Mouse (Mus musculus) liver, postnatal 0 days (tissue): Measurements from ENCODE around the gene Smarca4. TPM values are rescaled to one million over a fixed set of nuclear protein-coding genes. Genes with fewer than 3 reads are reported as not detected.

Experiments used
- ATAC-seq: fragments of 200-750 bp; cut with Nextera tagmentation; 2 replicates; pipeline ENCODE4 v1.8.0; 2017; ENCODE audit warnings: mild to moderate bottlenecking, moderate library complexity
- DNase-seq: peaks from one replicate; pipeline ENCODE4 v3.0.0-alpha.2; 2016
- H3K27ac ChIP-seq: fragments of 300-500 bp; sonication (generic); 2 replicates; pipeline ENCODE4 v1.5.1; 2014; ENCODE audit warnings: antibody characterized with exemption, moderate library complexity, mild to moderate bottlenecking, low read depth
- H3K27me3 ChIP-seq: fragments of 300-500 bp; sonication (generic); 2 replicates; pipeline ENCODE4 v1.6.1; 2014; ENCODE audit warnings: low read length, control low read depth, mixed read lengths; ENCODE audit not compliant: insufficient read depth
- H3K36me3 ChIP-seq: fragments of 300-500 bp; sonication (generic); replicated peaks from 2 replicates; pipeline ENCODE4 v1.6.1; 2014; ENCODE audit warnings: mild to moderate bottlenecking, control low read depth, low read length, moderate library complexity, mixed read lengths; ENCODE audit not compliant: insufficient read depth
- H3K4me1 ChIP-seq: fragments of 300-500 bp; sonication (generic); 2 replicates; pipeline ENCODE4 v1.6.1; 2014; ENCODE audit warnings: antibody characterized with exemption, mild to moderate bottlenecking, control low read depth; ENCODE audit not compliant: insufficient read depth
- H3K4me2 ChIP-seq: fragments of 300-500 bp; sonication (generic); 2 replicates; pipeline ENCODE4 v1.6.1; 2014; ENCODE audit warnings: low read depth, mild to moderate bottlenecking, low read length, moderate library complexity, mixed read lengths
- H3K4me3 ChIP-seq: fragments of 300-500 bp; sonication (generic); 2 replicates; pipeline ENCODE4 v1.5.1; 2014; ENCODE audit warnings: low read depth, low read length
- H3K9ac ChIP-seq: fragments of 300-500 bp; sonication (generic); replicated peaks from 2 replicates; pipeline ENCODE4 v1.6.1; 2014; ENCODE audit warnings: mild to moderate bottlenecking, moderate library complexity
- H3K9me3 ChIP-seq: fragments of 300-500 bp; sonication (generic); 2 replicates; pipeline ENCODE4 v1.6.1; 2016; ENCODE audit warnings: mild to moderate bottlenecking, control low read depth, low read length, mixed read lengths
- CTCF ChIP-seq: sonication (generic); IDR thresholded peaks from 2 replicates; pipeline ENCODE4 v1.5.1; 2016; ENCODE audit warnings: antibody characterized with exemption, low read depth
- EP300 ChIP-seq: IDR thresholded peaks from 2 replicates; pipeline ENCODE4 v1.6.1; 2016; ENCODE audit warnings: antibody characterized with exemption, low read depth, mild to moderate bottlenecking
- WGBS: fragments of 180-500 bp; shearing (Covaris S2); extraction: QIAGEN DNeasy Blood & Tissue Kit; methylation state at CpG from one replicate; pipeline ENCODE4 v1.1.7; 2014; ENCODE audit not compliant: insufficient replicate concordance; 5-methylcytosine and 5-hydroxymethylcytosine counted together
- polyA plus RNA-seq: library from polyadenylated mRNA; unstranded; fragments of >200 nt; fragmentation: Nextera tagmentation; extraction: Ambion mirVana; gene quantifications from 2 replicates; pipeline ENCODE4 v1.2.1, GENCODE M21; 2015

The Smarca4 gene
- polyA plus RNA-seq, 1 experiment from 2014 or later, result 14.3 TPM

DNA sequence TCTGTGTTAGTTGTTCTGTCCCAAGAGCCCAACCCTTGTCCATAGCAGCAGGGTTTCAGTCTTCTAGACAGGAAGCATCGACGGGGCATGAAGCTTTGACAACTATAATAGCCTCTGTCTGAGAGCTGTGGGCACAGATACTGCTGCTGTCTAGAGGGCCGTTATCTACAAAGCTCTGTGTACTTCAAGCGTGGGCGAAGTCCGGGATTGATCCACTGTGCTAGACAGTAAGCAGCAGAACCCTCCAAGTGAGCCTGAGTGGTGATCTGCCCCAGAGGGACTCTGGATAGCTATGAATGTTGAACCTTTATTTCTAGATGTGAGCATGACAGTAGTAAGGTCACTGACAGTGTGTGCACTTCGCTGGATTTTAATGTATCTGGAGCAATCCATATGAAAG is 72.6 kb downstream of the Smarca4 start:
- Histone ChIP-seq H3K27ac (peak overlapping the region; percentile 31), H3K9me3 (no peaks in the 10 kb centered on the region), H3K27me3 (no peaks in the 10 kb centered on the region), H3K4me2 (no peak overlapping the region), H3K4me1 (no peaks in the 10 kb centered on the region), H3K9ac (no peak overlapping the region), H3K4me3 (no peak overlapping the region), H3K36me3 (peaks cover 71% of the 10 kb centered on the region)
- 63% methylated on average over 7 of the region's 7 CpGs for whole genome bisulfite sequencing
- ATAC-seq, result peak; percentile 72
- DNase-seq, result peak; percentile 39
- TF ChIP-seq CTCF (no peak), EP300 (no peak)

DNA sequence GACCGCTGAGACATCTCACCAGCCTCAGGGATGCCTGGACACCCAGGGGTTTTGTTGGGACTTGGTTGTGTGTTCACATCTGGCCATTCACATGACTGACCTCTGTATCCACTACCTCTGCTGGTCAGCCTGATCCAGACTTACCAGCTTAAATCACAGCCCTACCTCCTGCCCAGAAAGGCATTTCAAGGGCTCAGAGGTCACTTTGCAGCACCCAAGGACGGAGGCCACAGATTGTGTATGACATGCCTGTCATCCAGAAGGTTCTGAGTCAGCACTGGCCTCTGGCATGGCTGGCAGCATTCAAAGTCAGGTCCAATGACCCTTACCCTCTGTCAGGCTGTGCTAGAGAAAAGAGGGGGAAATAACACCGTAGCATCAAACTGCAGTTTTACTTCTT is 74.1 kb downstream of the Smarca4 start:
- no peaks in the 10 kb centered on the region for H3K9me3 ChIP-seq
- no peak overlapping the region for H3K4me2 ChIP-seq
- no peak overlapping the region for H3K9ac ChIP-seq
- DNase-seq (peak; percentile 40), ATAC-seq (peak; percentile 82)
- WGBS, result 68% methylated on average over 3 of the region's 3 CpGs
- TF ChIP-seq EP300, result no peak
- TF ChIP-seq CTCF, result no peak
- no peaks in the 10 kb centered on the region for H3K4me1 ChIP-seq
- H3K27ac ChIP-seq, result peak overlapping the region; percentile 61
- H3K36me3 ChIP-seq, result peaks cover 62% of the 10 kb centered on the region
- H3K4me3 ChIP-seq, result no peak overlapping the region
- no peaks in the 10 kb centered on the region for H3K27me3 ChIP-seq

DNA sequence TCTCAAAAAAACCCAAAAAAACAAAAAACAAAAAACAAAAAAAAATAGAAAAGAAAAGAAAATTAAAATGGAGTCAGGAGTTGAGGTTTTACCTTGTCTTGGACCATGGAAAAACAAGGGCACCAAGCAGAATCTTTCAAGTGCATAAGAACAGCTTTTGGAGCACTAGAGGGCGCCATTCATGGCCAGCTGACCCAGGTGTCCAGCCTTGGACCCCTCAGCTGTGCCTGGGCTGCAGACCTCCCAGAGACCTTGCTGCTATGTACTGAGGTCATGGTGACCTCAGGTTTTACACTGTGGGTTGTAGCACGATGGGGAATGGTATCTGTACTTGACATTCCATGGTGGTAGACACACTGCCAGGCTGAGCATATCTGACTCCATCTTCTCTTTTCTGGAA is 75.9 kb downstream of the Smarca4 start:
- ATAC-seq (no peak), DNase-seq (peak; percentile 49)
- TF ChIP-seq EP300 (no peak), CTCF (peak; percentile 67)
- Histone ChIP-seq H3K27ac (no peak overlapping the region), H3K9ac (no peak overlapping the region), H3K27me3 (no peaks in the 10 kb centered on the region), H3K36me3 (peaks cover 56% of the 10 kb centered on the region), H3K4me1 (no peaks in the 10 kb centered on the region), H3K9me3 (no peaks in the 10 kb centered on the region), H3K4me2 (no peak overlapping the region), H3K4me3 (no peak overlapping the region)
- 59% methylated on average over 2 of the region's 2 CpGs for WGBS

DNA sequence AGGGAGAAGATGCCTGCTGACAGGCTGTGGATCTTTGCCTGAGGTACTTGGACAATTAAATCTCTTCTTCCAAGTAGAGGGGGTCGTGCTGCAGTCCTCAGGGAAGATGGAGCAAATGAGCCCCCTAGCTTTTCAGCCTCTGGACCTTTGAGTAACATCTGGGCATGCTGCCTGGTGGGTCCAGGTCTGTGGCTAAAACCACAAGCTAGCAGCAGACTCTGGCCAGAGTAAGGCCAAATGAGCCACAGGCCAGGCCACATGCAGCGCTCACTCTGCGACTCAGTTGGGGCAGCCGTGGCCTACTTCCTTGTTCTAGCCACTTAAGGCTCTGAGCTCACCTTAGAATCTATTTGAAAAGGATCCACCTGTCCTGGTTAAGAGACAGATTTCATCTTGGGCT is 76.5 kb downstream of the Smarca4 start:
- no peaks in the 10 kb centered on the region for H3K4me1 ChIP-seq
- no peak for DNase-seq
- H3K4me3 ChIP-seq, result no peak overlapping the region
- 89% methylated on average over 4 of the region's 4 CpGs for WGBS
- H3K4me2 ChIP-seq, result no peak overlapping the region
- no peaks in the 10 kb centered on the region for H3K27me3 ChIP-seq
- no peak overlapping the region for H3K9ac ChIP-seq
- H3K9me3 ChIP-seq, result no peaks in the 10 kb centered on the region
- no peak for ATAC-seq
- TF ChIP-seq CTCF (no peak), EP300 (no peak)
- H3K27ac ChIP-seq, result no peak overlapping the region
- H3K36me3 ChIP-seq, result peaks cover 56% of the 10 kb centered on the region

- Histone ChIP-seq H3K9me3 (no peaks in the 10 kb centered on the region), H3K36me3 (peaks cover 56% of the 10 kb centered on the region), H3K27me3 (no peaks in the 10 kb centered on the region), H3K4me2 (no peak overlapping the region), H3K27ac (no peak overlapping the region), H3K4me1 (no peaks in the 10 kb centered on the region), H3K4me3 (no peak overlapping the region), H3K9ac (no peak overlapping the region)
- no peak for TF ChIP-seq EP300
- no peak for TF ChIP-seq CTCF
- DNase-seq, result no peak
- peak; percentile 22 for ATAC-seq
Observed at GRCm38 (mm10) chr9:21694071-21694470, 78.1 kb downstream of the Smarca4 start.

- Histone ChIP-seq H3K4me3 (no peak overlapping the region), H3K27me3 (no peaks in the 10 kb centered on the region), H3K4me1 (no peaks in the 10 kb centered on the region), H3K4me2 (no peak overlapping the region), H3K27ac (no peak overlapping the region), H3K36me3 (peaks cover 63% of the 10 kb centered on the region), H3K9me3 (no peaks in the 10 kb centered on the region), H3K9ac (no peak overlapping the region)
- ATAC-seq (no peak), DNase-seq (no peak)
- 84% methylated on average over 5 of the region's 5 CpGs for WGBS
- no peak for TF ChIP-seq CTCF
Observed at GRCm38 (mm10) chr9:21695229-21695792, 79.3 kb downstream of the Smarca4 start.

DNA sequence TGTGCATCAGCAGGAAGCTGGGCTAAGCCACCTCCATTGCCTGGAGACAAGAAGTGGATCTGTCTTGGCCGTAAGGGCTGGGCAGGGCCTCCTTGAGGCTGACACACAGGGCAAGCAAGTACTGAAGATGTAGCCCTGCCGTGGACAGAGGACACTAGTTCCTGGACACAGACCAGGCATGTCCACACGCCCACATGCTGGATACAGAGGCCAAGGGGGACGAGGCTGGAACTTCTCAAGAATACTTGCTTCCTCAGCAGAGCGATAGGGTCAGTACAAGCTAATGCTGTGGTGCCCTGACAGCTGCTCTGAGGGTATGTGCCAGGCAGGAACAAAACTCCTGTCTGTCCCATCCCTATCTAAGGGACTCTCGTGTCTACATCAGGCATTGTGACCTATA is 81.2 kb downstream of the Smarca4 start:
- ATAC-seq (no peak), DNase-seq (no peak)
- Histone ChIP-seq H3K9me3 (no peaks in the 10 kb centered on the region), H3K4me2 (no peak overlapping the region), H3K27ac (no peak overlapping the region), H3K9ac (no peak overlapping the region), H3K4me1 (no peaks in the 10 kb centered on the region), H3K27me3 (no peaks in the 10 kb centered on the region), H3K4me3 (no peak overlapping the region), H3K36me3 (peaks cover 75% of the 10 kb centered on the region)
- WGBS, result 81% methylated on average over 6 of the region's 6 CpGs
- TF ChIP-seq CTCF (no peak), EP300 (no peak)
